In genomic region chr17:70762634-70763033, GRCm38 (mm10) we compare ENCODE assay signal across 22 mouse cellular contexts.
DNase-seq lines count a peak whose midpoint lies in the region; ATAC-seq and TF ChIP-seq lines count a peak whose summit lies in the region.
"Had no signal": no experiment of that assay in that cellular context is flagged by ENCODE, and none has a peak within 500 bp of the region (broad histone marks: within the 10 kb centered on the region; RNA-seq: fewer than 3 reads in every experiment).

No protein-coding gene starts in this region.

- WGBS in kidney, embryonic 15.5 days = 65% methylated on average over 10 of the region's 10 CpGs

- no peaks in the 10 kb centered on the region; the same call in 1 of the 2 replicates for H3K9me3 ChIP-seq in kidney, embryonic 15.5 days (replicated peaks)
- no peaks in the 10 kb centered on the region for H3K9me3 ChIP-seq in ES-E14 (ENCODE audit: control insufficient read depth, insufficient read depth, low read depth, low read length)
- H3K9me3 ChIP-seq: embryonic facial prominence, embryonic 13.5 days; heart, embryonic 10.5 days; hindbrain, embryonic 12.5 days had no signal

- no peak overlapping the region for H3K4me3 ChIP-seq in kidney, embryonic 15.5 days (replicated peaks)
- H3K4me3 ChIP-seq in ES-E14 (ENCODE audit: insufficient read depth in 1 of 2, low read depth in 1 of 2, low read length in 2 of 2, poor library complexity in 1 of 2, severe bottlenecking in 1 of 2) = no peak overlapping the region
- H3K4me3 ChIP-seq: embryonic facial prominence, embryonic 13.5 days; gastrocnemius, adult 2 months; heart, embryonic 10.5 days; hindbrain, embryonic 12.5 days had no signal

- 0 out of 2 replicates have a peak, but pooled peaks cover 2% of the 10 kb centered on the region for H3K4me1 ChIP-seq in kidney, embryonic 15.5 days
- peaks cover 3 to 14% of the 10 kb centered on the region in 2 experiments; a peak in 3 of 4 replicates for H3K4me1 ChIP-seq in ES-E14 (ENCODE audit: control insufficient read depth in 2 of 2, insufficient read depth in 2 of 2, low read length in 2 of 2, poor library complexity in 1 of 2)
- H3K4me1 ChIP-seq: heart, embryonic 10.5 days; hindbrain, embryonic 12.5 days had no signal

- no peak overlapping the region for H3K9ac ChIP-seq in kidney, embryonic 15.5 days
- H3K9ac ChIP-seq in ES-E14 (ENCODE audit: insufficient read depth, low read depth, low read length, poor library complexity, severe bottlenecking) = 0 out of 2 replicates have a peak overlapping the region, but pooled peaks have one; percentile 44
- H3K9ac ChIP-seq: embryonic facial prominence, embryonic 13.5 days; hindbrain, embryonic 12.5 days had no signal

- in situ Hi-C loops in ES-E14 (cut with MboI; ENCODE audit: low sequenced_read_pairs in 2 of 2, unreplicated experiment in 2 of 2) = no loop called here

- no peak overlapping the region for H3K4me2 ChIP-seq in kidney, embryonic 15.5 days
- H3K4me2 ChIP-seq: embryonic facial prominence, embryonic 13.5 days; hindbrain, embryonic 12.5 days had no signal

- H3K27ac ChIP-seq in kidney, embryonic 15.5 days = no peak overlapping the region
- H3K27ac ChIP-seq in ES-E14 (ENCODE audit: insufficient read depth, low read depth, low read length, poor library complexity, severe bottlenecking) = peak overlapping the region; percentile 14; the same call in 1 of the 2 replicates
- H3K27ac ChIP-seq: embryonic facial prominence, embryonic 13.5 days; gastrocnemius, adult 2 months; heart, embryonic 10.5 days; hindbrain, embryonic 12.5 days had no signal

- DNase-seq in kidney, adult 8-10 months = no peak
- peak; percentile 65 for DNase-seq in 416B (ENCODE audit: low read depth)
- no peak for DNase-seq in ES-E14 (ENCODE audit: low read depth, low spot score)
- DNase-seq in ZHBTc4 (ENCODE audit: low read depth, low spot score) = peak; percentile 55
- no peak for DNase-seq in spleen, postnatal 14 days (ENCODE audit: low spot score in 2 of 2)
- DNase-seq: adrenal gland, postnatal 10 days; cerebellum, adult 11-12 months; cerebellum, adult 9-10 months; cerebellum, postnatal 36 days; gastrocnemius, adult 2 months; gastrocnemius, postnatal 25 days; heart, adult 18-20 months; heart, postnatal 10 days; heart, postnatal 4 days had no signal

- H3K27me3 ChIP-seq in kidney, embryonic 15.5 days = no peaks in the 10 kb centered on the region
- H3K27me3 ChIP-seq: embryonic facial prominence, embryonic 13.5 days; hindbrain, embryonic 12.5 days had no signal

- peak; percentile 15; the same call in 1 of the 2 replicates for ATAC-seq in kidney, embryonic 15.5 days (replicated peaks; ENCODE audit: low FRiP score)
- ATAC-seq in erythroid progenitor cell, adult 5-6 weeks (replicated peaks; ENCODE audit: low FRiP score, poor library complexity, severe bottlenecking) = no peak
- ATAC-seq: forebrain, embryonic 14.5 days; hindbrain, embryonic 16.5 days; inflammation-experienced regulatory T-cells, adult 6 months had no signal

- no peaks in the 10 kb centered on the region for H3K36me3 ChIP-seq in kidney, embryonic 15.5 days
- H3K36me3 ChIP-seq in ES-E14 (ENCODE audit: control insufficient read depth, insufficient read depth, low read length, poor library complexity, severe bottlenecking) = no peaks in the 10 kb centered on the region; the same call in 1 of the 2 replicates
- H3K36me3 ChIP-seq: embryonic facial prominence, embryonic 13.5 days; heart, embryonic 10.5 days; hindbrain, embryonic 12.5 days had no signal

TF ChIP-seq in ES-E14, 5 proteins besides CTCF, POLR2A, EP300 and RAD21:
- TF ChIP-seq MAFK (IDR thresholded peaks at IDR 0.05; ENCODE audit: insufficient read depth, low read depth, low read length) = no peak
TF ChIP-seq in ES-E14: peak in this region for 0.

Comparison
In these comparisons a context has a peak if more than half of its experiments do, and no peak if none do; other contexts are left out.
1. DNase-seq: peak in 416B (single experiment) and ZHBTc4 (single experiment); none in kidney, adult 8-10 months (0 of 2), ES-E14 (single experiment) and spleen, postnatal 14 days (0 of 2).